Mouse (Mus musculus) heart, adult 11 months (tissue): ENCODE data around the gene Gm10681.
A peak's percentile ranks its signal among the peaks of the same experiment; 100 is the strongest.
"Not testable (repeated sequence)": the region's sequence is repeated elsewhere in the genome, so short reads cannot be mapped to it uniquely, and the experiment has no call there.

ENCODE experiments used
- DNase-seq: peaks from one replicate; pipeline ENCODE4 v3.0.0; 2022

Gene Gm10681

GRCm38 (mm10) chr3:98588707-98589106 is at the start of gene Gm10681:
Gene Gm10681 (minus strand): TSS chr3:98588807.
- DNase-seq: no peak

- no peak for DNase-seq
Observed at GRCm38 (mm10) chr3:98635145-98635544, 46.5 kb upstream of the Gm10681 start.

DNA sequence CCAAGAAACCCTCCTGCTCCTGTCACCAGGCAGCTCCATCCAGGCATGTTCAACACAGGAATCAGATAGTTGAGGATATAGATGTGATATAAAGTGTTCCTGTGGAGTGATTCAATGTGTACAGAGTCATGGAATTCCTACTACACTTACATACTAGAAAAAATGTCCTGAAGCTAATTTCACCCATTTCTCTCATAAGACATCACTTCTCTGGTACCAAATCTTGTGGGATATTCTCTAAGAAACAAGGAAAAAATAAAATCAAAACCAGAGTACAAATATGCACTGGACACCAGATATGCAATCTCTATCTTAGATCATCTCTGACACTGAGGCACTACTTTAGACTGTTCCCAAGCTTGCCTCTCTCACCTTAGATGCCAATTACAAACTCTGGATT is 41.5 kb upstream of the Gm10681 start, which contains the start of gene Hsd3b5:
TSS of gene Hsd3b5 (minus strand) at position 101 of the 400 bp plus-strand sequence.
- DNase-seq: no peak

- no peak for DNase-seq
Observed at GRCm38 (mm10) chr3:98629633-98630032, 41.0 kb upstream of the Gm10681 start.

DNA sequence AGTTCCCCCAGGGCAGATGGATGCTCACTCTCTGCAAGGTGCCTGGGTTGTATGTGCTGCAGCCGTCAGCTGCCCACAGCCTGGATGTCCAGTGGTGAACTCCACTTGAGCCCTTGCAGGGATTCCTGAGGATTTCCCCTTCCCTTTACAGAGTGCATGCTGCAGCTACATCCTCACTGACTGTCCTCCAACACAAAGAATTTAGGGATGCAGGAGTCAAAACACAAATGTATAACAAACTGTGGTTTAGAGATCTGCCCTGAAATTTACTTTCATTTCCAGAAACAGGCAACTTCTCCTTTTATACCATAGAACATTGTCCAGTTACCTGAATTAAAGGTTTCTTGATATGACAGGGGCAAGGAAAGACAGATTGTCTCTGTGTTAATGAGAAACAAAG is 28.2 kb upstream of the Gm10681 start:
- DNase-seq: not testable (repeated sequence)

DNA sequence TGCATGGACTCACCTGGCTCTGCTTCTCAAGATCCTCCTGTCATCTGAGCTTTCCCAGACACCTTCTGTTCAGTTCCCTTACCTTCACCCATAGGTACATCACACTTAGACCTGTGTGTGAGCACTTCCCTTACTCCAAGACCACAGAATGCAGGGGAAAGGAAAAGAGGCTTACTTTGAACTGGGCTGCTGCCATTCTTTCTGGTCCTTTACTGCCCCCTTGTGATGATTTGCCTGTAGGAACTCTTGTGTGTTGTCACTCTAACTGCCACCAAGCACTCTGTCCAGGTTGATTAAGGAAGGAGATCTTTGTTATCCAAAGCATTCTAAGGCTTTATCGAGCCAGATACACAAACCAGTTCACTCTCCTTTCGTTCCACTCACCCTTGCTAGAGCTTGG is 27.6 kb upstream of the Gm10681 start:
- not testable (repeated sequence) for DNase-seq

GRCm38 (mm10) chr3:98614406-98614927 is 25.9 kb upstream of the Gm10681 start:
- DNase-seq: not testable (repeated sequence)

DNA sequence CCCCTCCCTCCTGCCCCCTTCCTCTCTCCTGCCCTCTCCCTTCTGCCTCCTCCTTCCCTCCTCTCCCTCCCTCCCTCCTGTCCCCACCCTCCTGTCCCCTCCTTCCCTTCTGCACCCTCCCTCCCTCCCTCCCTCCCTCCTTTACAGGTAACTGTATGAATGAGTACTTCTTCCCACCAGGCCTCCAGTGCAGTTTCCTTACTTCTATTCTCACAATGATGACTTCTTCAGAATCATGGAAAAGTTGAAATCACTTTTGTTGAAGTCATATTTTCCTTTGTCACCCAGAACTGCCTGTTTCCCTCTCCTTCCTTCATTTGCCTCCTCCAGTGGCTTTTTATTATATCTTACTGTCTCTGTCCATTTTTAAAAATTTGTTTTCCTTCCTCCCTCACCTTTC is 25.4 kb upstream of the Gm10681 start:
- no peak for DNase-seq

DNA sequence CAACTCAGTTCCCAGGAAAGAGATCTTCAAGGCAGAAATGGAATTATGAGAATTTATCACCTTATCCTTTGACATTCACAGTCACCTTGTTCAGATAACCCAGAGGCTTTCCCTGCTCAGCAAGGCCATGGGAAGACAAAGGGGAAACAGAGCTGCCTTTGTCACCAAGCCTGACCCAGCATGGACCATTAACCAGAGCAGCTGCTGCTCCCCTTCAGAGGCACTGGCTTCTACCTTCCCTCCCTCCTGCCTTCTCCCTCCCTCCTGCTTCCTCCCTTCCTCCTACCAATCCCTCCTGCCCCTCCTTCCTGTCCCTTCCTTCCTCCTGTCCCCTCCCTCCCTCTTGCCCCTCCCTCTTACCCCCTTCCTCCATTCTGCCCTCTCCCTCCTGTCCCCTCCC is 24.9 kb upstream of the Gm10681 start:
- not testable (repeated sequence) for DNase-seq

GRCm38 (mm10) chr3:98587721-98588120 is 886 bp downstream of the Gm10681 start:
- DNase-seq: peak; percentile 31

GRCm38 (mm10) chr3:98582622-98583021 is 6.0 kb downstream of the Gm10681 start:
- not testable (repeated sequence) for DNase-seq

DNA sequence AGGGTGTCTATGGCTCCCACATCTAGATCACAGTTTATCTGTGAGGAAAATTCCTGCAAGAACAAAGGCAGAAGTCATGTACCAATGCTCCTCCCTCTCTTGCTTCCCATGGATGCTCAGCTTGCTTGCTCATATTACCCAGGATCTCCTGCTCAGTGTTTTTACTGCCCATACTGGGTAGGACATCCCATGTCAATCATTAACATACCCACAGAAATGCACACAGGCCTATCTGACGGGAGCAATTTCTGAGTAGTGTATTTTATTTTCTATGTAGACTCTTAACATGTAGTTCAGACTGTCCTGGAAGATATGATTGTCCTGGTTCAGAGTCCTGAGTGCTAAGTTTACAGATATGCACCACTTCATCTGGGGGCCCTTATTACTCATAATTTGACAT is 6.4 kb downstream of the Gm10681 start:
- not testable (repeated sequence) for DNase-seq

GRCm38 (mm10) chr3:98581024-98581423 is 7.6 kb downstream of the Gm10681 start:
- peak; percentile 79 for DNase-seq

GRCm38 (mm10) chr3:98567717-98568116 is 20.9 kb downstream of the Gm10681 start:
- DNase-seq: peak; percentile 86

- DNase-seq: not testable (repeated sequence)
Observed at GRCm38 (mm10) chr3:98564894-98565293, 23.7 kb downstream of the Gm10681 start.

GRCm38 (mm10) chr3:98563831-98564230 is 24.8 kb downstream of the Gm10681 start:
- DNase-seq: not testable (repeated sequence)

DNA sequence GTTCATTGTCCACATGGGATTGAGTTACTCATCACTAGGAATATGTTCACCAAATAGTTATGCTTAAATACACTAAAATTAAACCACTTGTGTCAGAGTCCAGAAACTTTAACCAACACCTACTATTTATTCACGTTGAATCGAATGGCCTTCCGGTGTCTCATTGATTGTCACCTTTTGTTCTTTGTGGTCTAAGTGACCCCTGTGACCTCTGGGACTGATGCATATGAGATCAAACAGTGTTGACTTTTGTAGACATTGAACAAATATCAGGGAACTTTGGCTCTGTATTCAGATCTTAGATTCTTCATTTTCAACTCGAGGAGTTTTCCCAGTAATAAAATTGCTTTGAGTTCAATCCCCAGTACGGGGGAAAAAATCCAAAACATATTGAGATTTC is 27.9 kb downstream of the Gm10681 start:
- DNase-seq: not testable (repeated sequence)

GRCm38 (mm10) chr3:98550832-98551231 is 37.8 kb downstream of the Gm10681 start:
- DNase-seq: not testable (repeated sequence)

DNA sequence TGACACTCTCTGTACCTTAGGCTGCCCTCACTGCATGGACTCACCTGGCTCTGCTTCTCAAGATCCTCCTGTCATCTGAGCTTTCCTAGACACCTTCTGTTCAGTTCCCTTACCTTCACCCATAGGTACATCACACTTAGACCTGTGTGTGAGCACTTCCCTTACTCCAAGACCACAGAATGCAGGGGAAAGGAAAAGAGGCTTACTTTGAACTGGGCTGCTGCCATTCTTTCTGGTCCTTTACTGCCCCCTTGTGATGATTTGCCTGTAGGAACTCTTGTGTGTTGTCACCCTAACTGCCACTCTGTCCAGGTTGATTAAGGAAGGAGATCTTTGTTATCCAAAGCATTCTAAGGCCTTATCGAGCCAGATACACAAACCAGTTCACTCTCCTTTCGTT is 38.4 kb downstream of the Gm10681 start:
- DNase-seq: not testable (repeated sequence)

GRCm38 (mm10) chr3:98548495-98548894 is 40.1 kb downstream of the Gm10681 start:
- DNase-seq: not testable (repeated sequence)

- not testable (repeated sequence) for DNase-seq
Observed at GRCm38 (mm10) chr3:98547641-98548040, 41.0 kb downstream of the Gm10681 start.

GRCm38 (mm10) chr3:98524978-98525377 is 63.6 kb downstream of the Gm10681 start:
- not testable (repeated sequence) for DNase-seq

- not testable (repeated sequence) for DNase-seq
Observed at GRCm38 (mm10) chr3:98524552-98524951, 64.1 kb downstream of the Gm10681 start.

DNA sequence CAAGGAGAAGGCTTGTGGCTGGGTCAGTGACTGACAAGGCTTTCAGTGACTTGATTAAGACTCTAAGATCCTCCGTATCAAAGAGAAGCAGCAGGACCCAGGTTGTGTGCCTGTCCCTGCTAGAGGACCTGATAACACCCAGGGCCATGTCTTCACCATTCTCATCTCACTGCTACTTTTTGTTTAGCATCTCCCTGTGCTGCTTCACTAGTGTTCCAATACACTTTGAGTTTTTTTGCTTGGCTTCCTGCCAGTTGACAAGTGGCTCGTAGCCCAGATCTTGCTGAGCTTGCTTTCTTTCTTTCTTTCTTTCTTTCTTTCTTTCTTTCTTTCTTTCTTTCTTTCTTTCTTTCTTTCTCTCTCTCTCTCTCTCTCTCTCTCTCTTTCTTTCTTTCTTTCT is 65.8 kb downstream of the Gm10681 start:
- not testable (repeated sequence) for DNase-seq

- DNase-seq: not testable (repeated sequence)
Observed at GRCm38 (mm10) chr3:98510414-98510813, 78.2 kb downstream of the Gm10681 start, which contains the start of gene Hsd3b4. Gene Hsd3b4 (minus strand): TSS chr3:98510514.
